Mouse (Mus musculus) erythroblast, embryonic 14.5 days (primary cell): ENCODE results near the gene 4930469K13Rik.

Source experiments
- GATA1 ChIP-seq: IDR thresholded peaks from 2 replicates; pipeline ENCODE4 v1.6.1; 2012; ENCODE audit warnings: low read length, inconsistent platforms, mixed read lengths
- TAL1 ChIP-seq: IDR thresholded peaks from 3 replicates; pipeline ENCODE4 v1.6.1; 2012; ENCODE audit warnings: low read length, inconsistent platforms, mixed read lengths

DNA sequence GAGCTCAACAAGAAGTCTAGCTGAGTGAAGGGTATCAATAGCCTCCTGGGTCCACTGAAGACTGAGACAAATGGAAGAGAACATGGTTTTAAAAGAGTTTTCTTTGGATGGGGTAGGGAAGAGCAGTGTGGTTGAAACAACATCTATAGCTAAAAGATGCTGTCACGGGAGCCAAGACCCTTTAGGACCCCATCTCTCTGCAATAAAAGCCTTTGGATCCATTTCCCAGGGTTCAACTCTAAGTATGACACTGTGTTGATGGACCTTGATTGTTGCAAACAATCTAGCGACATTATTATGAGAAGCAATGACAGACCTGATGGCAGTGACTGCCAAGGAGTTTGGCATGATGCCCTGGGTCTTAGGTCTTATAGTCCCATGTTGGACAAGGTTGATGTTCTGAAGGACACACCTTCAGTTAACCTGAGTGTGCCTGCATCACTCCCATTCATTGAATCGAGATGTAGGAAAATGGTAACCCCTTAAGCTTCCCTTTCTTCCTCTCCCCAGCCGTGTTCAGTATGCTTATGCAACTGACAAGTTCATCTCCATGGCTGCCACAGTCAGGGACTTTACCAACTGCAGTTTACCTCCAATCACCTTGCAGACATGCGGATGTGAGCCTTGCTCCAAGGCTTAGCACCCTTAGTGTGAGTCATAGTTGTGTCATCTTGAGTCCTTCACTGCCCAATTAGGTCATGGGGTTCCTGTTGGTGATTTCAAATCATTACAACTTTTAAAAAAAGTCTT, 62.3 kb downstream of the 4930469K13Rik start:
- TF ChIP-seq TAL1 (no peak), GATA1 (no peak)
